Mouse (Mus musculus) forebrain, embryonic 10.5 days (tissue): ENCODE measurements around the gene Zbtb42. TPM values are rescaled to one million over a fixed set of nuclear protein-coding genes. Genes with fewer than 3 reads are reported as not detected.

Experiments used
- DNase-seq: peaks from one replicate; pipeline ENCODE4 v3.0.0-alpha.2; 2017; ENCODE audit warnings: low spot score; ENCODE audit errors: extremely low spot score
- H3K27ac ChIP-seq: fragments of 300-500 bp; sonication (generic); 2 replicates; pipeline ENCODE4 v1.5.1; 2016; ENCODE audit warnings: mild to moderate bottlenecking
- H3K27me3 ChIP-seq: fragments of 300-500 bp; sonication (generic); 2 replicates; pipeline ENCODE4 v1.6.1; 2016; ENCODE audit warnings: mild to moderate bottlenecking; ENCODE audit not compliant: poor library complexity, severe bottlenecking
- H3K36me3 ChIP-seq: fragments of 300-500 bp; sonication (generic); replicated peaks from 2 replicates; pipeline ENCODE4 v1.6.1; 2016; ENCODE audit warnings: mild to moderate bottlenecking, moderate library complexity
- H3K4me1 ChIP-seq: fragments of 300-500 bp; sonication (generic); 2 replicates; pipeline ENCODE4 v1.6.1; 2016
- H3K4me3 ChIP-seq: fragments of 300-500 bp; sonication (generic); 2 replicates; pipeline ENCODE4 v1.5.1; 2016; ENCODE audit warnings: mild to moderate bottlenecking, moderate library complexity
- H3K9me3 ChIP-seq: fragments of 300-500 bp; sonication (generic); 2 replicates; pipeline ENCODE4 v1.6.1; 2016; ENCODE audit warnings: mild to moderate bottlenecking, moderate library complexity
- WGBS: fragments of 180-500 bp; shearing (Covaris S2); methylation state at CpG from one replicate; pipeline ENCODE4 v1.1.7; 2016; 5-methylcytosine and 5-hydroxymethylcytosine counted together
- polyA plus RNA-seq: library from polyadenylated mRNA; unstranded; fragments of >200 nt; fragmentation: Nextera tagmentation; extraction: Ambion mirVana; gene quantifications from 2 replicates; pipeline ENCODE4 v1.2.1, GENCODE M21; 2016

Zbtb42 gene
- polyA plus RNA-seq, 1 experiment from 2014 or later: 4.1 TPM

DNA sequence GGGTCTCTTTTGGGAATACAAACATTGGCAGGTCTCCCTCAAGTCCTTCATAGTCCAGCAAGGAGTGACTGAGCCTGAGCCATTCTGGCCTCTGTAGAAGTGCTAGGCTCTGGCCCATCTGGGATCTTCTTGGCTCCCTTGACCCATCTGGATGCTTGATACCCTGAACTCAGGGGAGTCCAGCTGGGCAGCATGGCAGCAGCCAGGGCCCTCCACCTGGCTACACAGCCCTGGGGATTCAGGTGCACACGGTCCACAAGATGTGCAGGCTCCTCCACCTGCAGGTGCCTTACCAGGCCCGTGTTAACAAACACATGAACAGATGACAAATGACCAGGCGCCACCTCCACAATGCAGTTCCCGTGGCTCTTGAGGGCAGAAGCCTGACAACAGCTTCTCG lies 14.0 kb upstream of the Zbtb42 start:
- H3K4me3 ChIP-seq: no peak overlapping the region
- H3K4me1 ChIP-seq: peaks cover 73% of the 10 kb centered on the region
- DNase-seq: no peak
- 85% methylated on average over 5 of the region's 5 CpGs for WGBS
- H3K27me3 ChIP-seq: no peaks in the 10 kb centered on the region
- peak overlapping the region; percentile 82 for H3K27ac ChIP-seq
- peaks cover 100% of the 10 kb centered on the region for H3K36me3 ChIP-seq
- no peaks in the 10 kb centered on the region for H3K9me3 ChIP-seq

- H3K36me3 ChIP-seq: peaks cover 100% of the 10 kb centered on the region
- no peak for DNase-seq
- WGBS: 89% methylated on average over 18 of the region's 18 CpGs
- no peaks in the 10 kb centered on the region for H3K27me3 ChIP-seq
- no peak overlapping the region for H3K4me3 ChIP-seq
- H3K9me3 ChIP-seq: no peaks in the 10 kb centered on the region
- peaks cover 76% of the 10 kb centered on the region for H3K4me1 ChIP-seq
- peak overlapping the region; percentile 82 for H3K27ac ChIP-seq
Observed at GRCm38 (mm10) chr12:112665445-112665844, 13.2 kb upstream of the Zbtb42 start.

GRCm38 (mm10) chr12:112665881-112666544 lies 12.6 kb upstream of the Zbtb42 start:
- Histone ChIP-seq H3K4me1 (peaks cover 76% of the 10 kb centered on the region), H3K27me3 (no peaks in the 10 kb centered on the region), H3K27ac (peak overlapping the region; percentile 82), H3K9me3 (no peaks in the 10 kb centered on the region), H3K4me3 (no peak overlapping the region), H3K36me3 (peaks cover 100% of the 10 kb centered on the region)
- no peak for DNase-seq
- WGBS: 91% methylated on average over 9 of the region's 9 CpGs

DNA sequence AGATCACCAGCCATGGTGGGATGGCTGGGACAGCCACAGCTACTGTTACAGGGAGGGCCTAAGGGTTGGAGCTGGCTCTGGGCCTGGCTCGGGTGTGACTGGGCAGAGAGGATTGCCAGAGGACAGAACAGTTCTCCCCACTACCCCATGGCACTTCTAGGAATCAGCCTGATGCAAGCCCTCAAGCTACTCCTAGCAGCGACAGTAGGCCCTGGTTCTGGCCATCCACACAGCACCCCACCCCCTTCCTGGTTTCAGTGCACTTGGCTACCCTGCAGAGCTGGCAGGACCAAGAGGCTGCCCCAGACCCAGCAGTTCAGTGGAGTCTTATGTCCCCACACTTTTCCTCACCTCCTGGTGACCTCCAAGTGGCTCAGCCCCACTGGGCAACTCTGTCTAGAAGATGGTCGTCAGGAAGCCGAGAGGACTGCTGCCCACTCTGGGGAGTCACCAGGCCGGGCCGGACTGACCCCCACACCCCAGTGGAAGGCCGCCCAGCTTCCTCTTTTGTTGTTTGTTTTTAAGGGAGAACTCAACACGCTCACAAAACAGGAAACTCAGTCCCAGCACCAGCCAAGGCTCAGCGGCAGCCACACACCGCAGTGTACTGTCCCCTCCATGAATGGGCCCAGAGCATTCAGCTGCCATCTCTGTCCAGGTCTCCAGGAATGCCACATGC lies 10.9 kb upstream of the Zbtb42 start:
- H3K36me3 ChIP-seq: peaks cover 94% of the 10 kb centered on the region
- H3K9me3 ChIP-seq: no peaks in the 10 kb centered on the region
- H3K27me3 ChIP-seq: no peaks in the 10 kb centered on the region
- 86% methylated on average over 10 of the region's 10 CpGs for WGBS
- DNase-seq: no peak
- H3K27ac ChIP-seq: no peak overlapping the region
- no peak overlapping the region for H3K4me3 ChIP-seq
- peaks cover 76% of the 10 kb centered on the region for H3K4me1 ChIP-seq

GRCm38 (mm10) chr12:112670718-112671393 lies 7.8 kb upstream of the Zbtb42 start:
- peaks cover 63% of the 10 kb centered on the region for H3K36me3 ChIP-seq
- DNase-seq: no peak
- H3K27ac ChIP-seq: peak overlapping the region; percentile 99
- H3K9me3 ChIP-seq: no peaks in the 10 kb centered on the region
- H3K4me3 ChIP-seq: peak overlapping the region; percentile 99
- H3K27me3 ChIP-seq: no peaks in the 10 kb centered on the region
- WGBS: 57% methylated on average over 9 of the region's 9 CpGs
- peaks cover 69% of the 10 kb centered on the region for H3K4me1 ChIP-seq

- peak overlapping the region; percentile 99 for H3K27ac ChIP-seq
- peaks cover 9% of the 10 kb centered on the region for H3K27me3 ChIP-seq
- no peak for DNase-seq
- H3K36me3 ChIP-seq: peaks cover 53% of the 10 kb centered on the region
- peak overlapping the region; percentile 99; the same call in 1 of the 2 replicates for H3K4me3 ChIP-seq
- 85% methylated on average over 7 of the region's 7 CpGs for WGBS
- peaks cover 67% of the 10 kb centered on the region for H3K4me1 ChIP-seq
- H3K9me3 ChIP-seq: no peaks in the 10 kb centered on the region
Observed at GRCm38 (mm10) chr12:112671891-112672290, 6.7 kb upstream of the Zbtb42 start.

DNA sequence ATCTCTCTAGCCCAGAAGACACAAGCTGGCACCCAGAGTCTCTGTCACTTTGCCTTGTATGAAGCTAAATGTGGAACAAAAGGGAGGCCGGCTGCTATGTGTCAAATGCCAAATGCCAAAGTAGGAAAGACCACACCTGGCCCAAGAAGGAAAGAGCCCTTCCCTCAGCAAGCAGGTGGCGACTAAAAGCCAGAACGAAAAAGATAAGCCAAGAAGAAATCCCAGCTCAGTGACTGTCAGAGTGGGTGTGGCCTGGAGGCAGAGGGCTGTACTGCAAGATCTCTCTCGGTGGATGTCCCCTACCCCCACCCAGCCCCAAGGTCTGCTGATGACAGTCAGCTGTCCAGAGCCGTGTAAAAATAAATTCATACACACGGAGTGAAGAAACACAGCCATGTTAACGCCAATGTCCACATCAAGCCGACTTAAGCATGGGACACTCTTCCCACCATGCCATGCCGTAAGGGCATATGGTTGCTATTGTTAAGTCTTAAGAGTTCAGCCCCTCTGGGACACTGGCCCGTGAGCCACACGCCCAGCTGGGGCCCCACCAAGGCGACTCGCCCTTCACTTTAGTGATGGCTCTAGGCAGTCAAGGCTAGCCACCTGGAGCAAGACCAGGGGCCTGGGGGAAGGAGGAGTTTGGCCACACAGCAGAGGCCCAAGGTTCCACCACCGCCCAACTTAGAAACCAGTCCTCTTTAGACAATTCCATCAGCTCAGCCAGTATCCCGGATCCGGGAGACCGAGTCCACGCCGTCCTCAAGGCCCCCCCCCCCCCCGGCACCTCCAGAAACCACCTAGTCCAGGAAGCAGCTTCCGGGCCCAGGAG lies 5.7 kb upstream of the Zbtb42 start:
- Histone ChIP-seq H3K9me3 (no peaks in the 10 kb centered on the region), H3K4me1 (peaks cover 71% of the 10 kb centered on the region), H3K4me3 (peak overlapping the region; percentile 99), H3K27ac (peak overlapping the region; percentile 99), H3K27me3 (peaks cover 20% of the 10 kb centered on the region), H3K36me3 (peaks cover 42% of the 10 kb centered on the region)
- peak; percentile 48 for DNase-seq
- WGBS: 15% methylated on average over 21 of the region's 21 CpGs

GRCm38 (mm10) chr12:112673576-112674091 lies 5.0 kb upstream of the Zbtb42 start:
- peak overlapping the region; percentile 99 for H3K4me3 ChIP-seq
- peak overlapping the region; percentile 99 for H3K27ac ChIP-seq
- peak; percentile 50 for DNase-seq
- peaks cover 78% of the 10 kb centered on the region for H3K4me1 ChIP-seq
- peaks cover 27% of the 10 kb centered on the region for H3K27me3 ChIP-seq
- H3K36me3 ChIP-seq: peaks cover 35% of the 10 kb centered on the region
- WGBS: under 1% methylated on average over 38 of the region's 68 CpGs
- no peaks in the 10 kb centered on the region for H3K9me3 ChIP-seq

DNA sequence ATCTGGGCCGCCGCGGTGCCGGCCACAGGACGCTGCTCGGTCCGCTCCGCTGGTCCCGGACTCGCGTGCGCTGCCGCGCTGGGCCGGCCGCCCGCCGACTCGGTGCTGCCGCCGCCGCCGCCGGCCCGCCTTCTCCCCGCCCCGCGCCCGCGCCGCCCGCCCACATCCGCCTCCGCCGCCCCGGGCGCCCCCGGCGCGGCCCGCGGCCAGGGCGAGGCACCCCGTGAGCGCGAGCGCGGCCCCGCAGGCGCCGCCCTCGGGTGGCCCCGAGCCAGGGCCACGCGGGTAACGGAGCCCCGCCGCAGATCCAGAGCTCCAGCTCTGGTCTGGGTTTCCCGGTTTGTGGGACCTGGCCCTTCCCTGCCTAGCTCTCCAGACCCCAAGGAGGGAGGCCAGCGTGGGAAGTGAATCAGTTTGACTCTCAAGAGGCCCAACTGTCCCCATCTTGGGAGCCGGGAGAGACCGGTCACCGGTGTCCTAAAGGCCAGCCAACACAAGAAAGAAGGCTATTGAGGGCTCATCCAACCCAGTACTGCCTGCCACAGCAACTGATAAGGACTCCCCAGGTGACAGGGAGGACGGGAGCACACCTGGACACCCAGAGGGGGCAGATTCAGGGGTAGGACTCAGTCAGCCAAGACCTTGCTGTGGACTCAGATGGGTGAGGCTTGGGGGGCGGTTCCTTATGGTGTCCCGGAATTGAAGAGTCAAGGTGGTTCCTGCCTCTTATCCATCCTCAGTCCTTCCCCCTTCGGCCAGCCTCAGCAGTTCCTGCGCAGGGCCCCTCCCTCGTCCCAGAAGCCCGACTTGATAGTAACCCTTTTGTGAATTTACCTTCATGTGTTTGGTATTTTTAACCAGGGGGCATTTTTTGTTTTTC lies 4.3 kb upstream of the Zbtb42 start, which contains the start of gene Akt1:
Gene Akt1, minus strand, starts transcription at position 753 of the 880 bp plus-strand sequence.
- peaks cover 34% of the 10 kb centered on the region for H3K27me3 ChIP-seq
- peaks cover 28% of the 10 kb centered on the region for H3K36me3 ChIP-seq
- H3K4me3 ChIP-seq: peak within 1 kb of the TSS; percentile 99
- H3K9me3 ChIP-seq: no peaks in the 10 kb centered on the region
- peak; percentile 72 for DNase-seq
- H3K4me1 ChIP-seq: peaks cover 85% of the 10 kb centered on the region
- WGBS: 7% methylated on average over 70 of the region's 70 CpGs
- H3K27ac ChIP-seq: peak within 1 kb of the TSS; percentile 99

DNA sequence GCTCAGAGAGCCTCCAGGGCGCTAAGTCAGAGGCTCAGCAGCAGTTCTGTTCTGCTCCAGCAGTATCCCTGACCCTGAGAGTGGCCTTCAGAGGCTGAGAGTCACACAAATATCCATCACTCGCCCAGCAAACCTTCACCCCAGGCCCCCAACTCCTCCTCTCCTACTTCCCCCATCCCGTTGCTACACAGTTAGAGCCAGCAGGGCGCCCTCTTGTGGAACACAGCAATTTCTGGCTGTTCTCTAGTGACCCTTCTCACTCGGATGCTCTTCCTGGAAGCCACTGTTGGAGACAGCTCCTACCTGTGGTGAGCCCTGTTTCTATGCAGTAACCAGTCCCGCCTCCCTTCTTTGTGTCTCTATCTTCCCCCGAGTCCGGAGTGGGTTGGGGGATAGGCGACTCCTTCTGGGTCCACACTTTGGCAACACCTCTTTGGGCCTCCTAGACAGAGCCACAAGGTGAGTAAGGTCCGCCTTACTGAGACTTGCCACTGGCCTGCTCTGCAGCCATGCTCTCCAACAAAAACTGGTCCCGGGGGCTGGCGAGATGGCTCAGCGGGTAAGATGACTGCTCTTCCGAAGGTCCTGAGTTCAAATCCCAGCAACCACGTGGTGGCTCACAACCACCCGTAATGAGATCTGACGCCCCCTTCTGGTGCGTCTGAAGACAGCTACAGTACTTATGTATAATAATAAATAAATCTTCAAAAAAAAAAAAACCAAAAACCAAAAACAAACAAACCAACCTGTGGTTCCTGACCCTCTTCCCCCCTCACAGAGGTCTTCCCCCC lies 3.2 kb upstream of the Zbtb42 start:
- WGBS: 17% methylated on average over 18 of the region's 18 CpGs
- Histone ChIP-seq H3K4me3 (peak overlapping the region; percentile 99), H3K36me3 (peaks cover 23% of the 10 kb centered on the region), H3K27ac (peak overlapping the region; percentile 99), H3K4me1 (peaks cover 84% of the 10 kb centered on the region), H3K9me3 (no peaks in the 10 kb centered on the region), H3K27me3 (peaks cover 45% of the 10 kb centered on the region)
- peak; percentile 87 for DNase-seq

GRCm38 (mm10) chr12:112677076-112677475 lies 1.6 kb upstream of the Zbtb42 start:
- Histone ChIP-seq H3K4me3 (no peak overlapping the region), H3K27me3 (peaks cover 61% of the 10 kb centered on the region), H3K27ac (no peak overlapping the region), H3K9me3 (no peaks in the 10 kb centered on the region), H3K36me3 (peaks cover 18% of the 10 kb centered on the region), H3K4me1 (peaks cover 68% of the 10 kb centered on the region)
- WGBS: 73% methylated on average over 5 of the region's 5 CpGs
- no peak for DNase-seq
